Mouse (Mus musculus) adrenal gland, postnatal 14 days (tissue): ENCODE measurements around the gene Zcchc9. TPM values are rescaled to one million over a fixed set of nuclear protein-coding genes. Genes with fewer than 3 reads are reported as not detected.
A peak's percentile ranks its signal among the peaks of the same experiment; 100 is the strongest.

Experiments used
- DNase-seq: peaks from one replicate; pipeline ENCODE4 v3.0.0; 2021; ENCODE audit warnings: mixed read lengths
- microRNA-seq, 2 experiments: library from miRNA; unstranded; fragments of <30 nt; microRNA quantifications; one replicate each; pipeline ENCODE4 v1.2.0; 2021
- total RNA-seq: library from RNA; stranded (reverse); gene quantifications from 2 replicates; pipeline ENCODE4 v1.2.3, GENCODE M21; 2021

Gene Zcchc9
- total RNA-seq, 1 experiment from 2014 or later, result 39.9 TPM

- peak; percentile 35 for DNase-seq
These were observed 45.7 kb downstream of the Zcchc9 start for GRCm38 (mm10) chr13:91761654-91762445.

DNA sequence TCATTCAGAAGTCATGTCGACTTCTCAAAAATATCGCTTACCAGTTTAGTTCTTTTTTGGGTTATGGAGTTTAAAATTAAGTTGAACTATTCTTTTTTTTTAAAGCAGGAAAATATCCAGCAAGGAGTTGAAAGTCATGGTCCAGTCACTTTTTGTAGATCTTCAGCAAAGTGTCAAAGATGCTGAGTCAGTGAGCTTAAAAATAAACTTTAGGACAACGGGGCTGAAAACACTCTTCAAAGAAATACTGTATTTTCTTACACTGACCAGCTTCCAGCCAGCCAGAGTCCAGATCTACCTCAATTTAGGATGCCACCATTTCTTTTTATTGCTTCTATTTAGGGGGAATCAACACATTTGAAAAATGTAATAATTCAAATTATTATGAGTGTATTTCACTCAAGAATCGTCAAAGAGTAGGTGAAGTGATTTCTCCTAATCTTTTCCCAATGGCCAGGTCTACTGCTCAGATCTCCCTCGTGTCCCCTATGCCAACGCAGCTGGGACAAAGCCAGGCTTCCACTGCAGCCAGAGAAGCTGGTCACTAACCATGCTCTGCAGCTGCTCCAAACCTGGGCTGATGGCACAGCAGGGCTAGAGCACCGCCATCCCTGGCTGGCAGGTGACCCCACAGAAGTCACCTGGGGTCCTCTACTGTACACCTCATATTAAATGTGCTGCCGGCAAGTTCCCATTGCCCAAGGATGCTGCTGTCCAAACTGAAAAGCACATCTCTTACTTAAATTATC lies 47.0 kb downstream of the Zcchc9 start:
- DNase-seq, result peak; percentile 39

GRCm38 (mm10) chr13:91759791-91760190 lies 47.7 kb downstream of the Zcchc9 start:
- no peak for DNase-seq

DNA sequence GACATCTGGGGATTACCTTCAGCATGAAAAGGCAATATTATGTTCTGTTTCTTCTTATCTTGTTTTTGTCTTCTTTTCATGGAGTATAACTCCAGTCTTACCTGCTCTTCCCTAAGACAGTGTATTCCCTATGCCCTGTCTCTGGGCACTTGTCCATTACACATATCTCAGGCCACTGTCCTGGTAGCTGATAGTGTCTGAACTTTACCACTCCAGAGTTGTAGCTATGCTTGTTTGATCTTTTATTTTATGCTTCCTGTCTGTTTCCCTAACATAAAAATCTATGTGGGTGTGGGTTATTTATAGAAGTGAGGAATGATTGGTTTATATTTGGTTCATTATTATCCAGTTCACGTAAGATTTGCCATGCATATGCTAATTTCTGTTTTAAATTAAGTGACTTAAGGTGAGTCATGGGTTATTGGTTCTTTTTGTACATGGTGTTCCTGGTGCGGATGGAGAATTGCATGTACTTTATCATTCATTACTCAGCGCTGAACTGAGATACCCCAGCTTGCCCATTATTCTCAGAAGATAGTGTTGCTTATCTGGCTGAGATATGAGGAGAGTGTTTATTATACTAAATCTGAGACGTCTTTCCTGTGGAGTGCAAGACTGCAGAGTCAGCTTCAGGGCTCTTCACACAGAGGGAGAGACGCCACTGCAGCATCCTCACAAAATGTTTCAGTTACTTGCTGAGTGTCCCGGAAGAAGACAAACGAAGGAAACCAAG lies 49.0 kb downstream of the Zcchc9 start:
- no peak for DNase-seq

DNA sequence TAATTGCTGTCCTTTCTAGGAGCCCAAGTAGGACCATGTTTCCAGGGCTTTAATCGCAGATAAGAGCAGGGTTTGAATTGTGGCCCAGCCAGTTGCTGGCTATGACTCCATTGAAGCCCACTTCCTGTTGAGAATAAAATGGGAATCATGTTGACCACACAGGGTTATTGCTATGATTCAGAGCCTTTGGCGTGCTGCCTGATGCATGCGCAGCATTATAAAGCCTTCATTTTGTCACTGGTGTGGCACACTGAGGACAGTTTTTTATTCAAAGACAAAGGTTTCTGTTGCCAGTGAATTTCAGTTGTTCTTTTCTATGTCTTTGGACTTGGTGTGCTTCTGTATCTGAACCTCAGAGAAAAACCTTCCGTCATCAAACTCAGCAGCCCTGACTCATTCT lies 51.3 kb downstream of the Zcchc9 start:
- peak; percentile 65 for DNase-seq

GRCm38 (mm10) chr13:91754762-91755161 lies 52.7 kb downstream of the Zcchc9 start:
- DNase-seq, result no peak

- DNase-seq, result no peak
These were observed 53.8 kb downstream of the Zcchc9 start for GRCm38 (mm10) chr13:91753724-91754123.

DNA sequence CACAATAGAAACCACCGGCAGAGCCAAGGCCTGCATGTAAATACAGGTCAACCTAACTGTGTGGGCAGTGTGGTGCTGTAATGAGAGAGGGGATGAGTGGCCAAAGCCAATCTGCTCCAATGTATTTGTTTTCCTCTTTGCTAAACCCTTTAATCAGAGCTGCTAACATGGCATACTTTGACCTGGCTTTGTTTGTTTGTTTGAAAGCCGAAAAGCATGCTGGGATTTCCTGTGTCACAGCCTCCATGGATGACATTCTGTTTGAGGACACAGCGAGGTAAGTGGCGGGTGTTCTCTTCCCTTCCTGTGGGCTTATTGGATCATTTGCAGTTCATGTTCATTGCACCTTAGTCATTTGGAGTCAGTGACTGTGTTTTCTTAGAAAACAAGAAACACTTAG lies 57.5 kb downstream of the Zcchc9 start:
- no peak for DNase-seq

GRCm38 (mm10) chr13:91748401-91748800 lies 59.1 kb downstream of the Zcchc9 start:
- DNase-seq, result no peak

Small RNAs within 50 kb of the gene (microRNA-seq; reads per million reads assigned to microRNA genes)
- 0 reads per million in 2 experiments for gene Gm27656

Other genes with a start within 250 kb of the Zcchc9 start
- gene Acot12, start 66.2 kb downstream of the Zcchc9 start, total RNA-seq, result 1.9 and 11.7 TPM in 2 replicates
- gene Ckmt2, start 69.2 kb upstream of the Zcchc9 start, total RNA-seq, result not detected in 2 replicates